In the genomic region with DNA sequence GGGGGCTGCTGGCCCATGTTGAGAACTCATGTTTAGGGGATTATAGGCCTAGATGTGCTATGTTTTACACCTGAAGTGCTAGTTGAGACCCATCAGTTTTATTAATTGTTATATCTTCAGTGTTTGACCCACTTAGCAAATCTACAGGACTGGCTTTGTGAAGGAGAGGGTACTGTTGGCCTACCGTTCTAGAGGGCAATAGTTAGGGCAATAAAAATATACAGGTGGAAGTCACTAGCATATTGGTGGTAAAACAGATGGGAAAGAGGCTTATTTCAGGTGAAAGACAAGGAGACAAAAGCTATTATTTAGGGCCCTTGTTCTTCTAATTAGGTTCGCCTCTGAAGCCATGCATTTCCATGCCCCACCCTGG, we compare ENCODE assay signal across 20 mouse cellular contexts.
"Had no signal": no experiment of that assay in that cellular context is flagged by ENCODE, and none has a peak within 500 bp of the region (broad histone marks: within the 10 kb centered on the region; RNA-seq: fewer than 3 reads in every experiment).

No protein-coding gene starts in this region.

- DNase-seq: kidney, adult 2 months; kidney, postnatal 25 days; layer of hippocampus, postnatal 36 days; lung, adult 18-20 months; lung, postnatal 10 days; lung, postnatal 36 days; right cerebral cortex, postnatal 14 days; right cerebral cortex, postnatal 4 days; thymus, postnatal 25 days had no signal

- ATAC-seq: intestine, postnatal 0 days; midbrain, embryonic 15.5 days had no signal

- H3K4me2 ChIP-seq: liver, embryonic 15.5 days; lung, embryonic 15.5 days; midbrain, embryonic 12.5 days; midbrain, embryonic 15.5 days; neural tube, embryonic 12.5 days; neural tube, embryonic 15.5 days had no signal

- H3K9ac ChIP-seq: liver, embryonic 15.5 days; lung, embryonic 15.5 days; midbrain, embryonic 12.5 days; midbrain, embryonic 15.5 days; neural tube, embryonic 12.5 days; neural tube, embryonic 15.5 days had no signal

- H3K27me3 ChIP-seq: liver, embryonic 15.5 days; lung, embryonic 15.5 days; megakaryocyte, embryonic 14.5 days; midbrain, embryonic 12.5 days; midbrain, embryonic 15.5 days; neural tube, embryonic 12.5 days; neural tube, embryonic 15.5 days had no signal

- H3K9me3 ChIP-seq: liver, embryonic 15.5 days; lung, embryonic 15.5 days; megakaryocyte, embryonic 14.5 days; midbrain, embryonic 12.5 days; midbrain, embryonic 15.5 days; neural tube, embryonic 12.5 days; neural tube, embryonic 15.5 days had no signal

- H3K27ac ChIP-seq: kidney, postnatal 0 days; layer of hippocampus, adult 2 months; left cerebral cortex, adult 2 months; liver, embryonic 15.5 days; lung, embryonic 15.5 days; midbrain, embryonic 12.5 days; midbrain, embryonic 15.5 days; neural tube, embryonic 12.5 days; neural tube, embryonic 15.5 days had no signal

- H3K36me3 ChIP-seq: liver, embryonic 15.5 days; lung, embryonic 15.5 days; midbrain, embryonic 12.5 days; midbrain, embryonic 15.5 days; neural tube, embryonic 12.5 days; neural tube, embryonic 15.5 days had no signal

- H3K4me3 ChIP-seq: layer of hippocampus, adult 2 months; left cerebral cortex, adult 2 months; liver, embryonic 15.5 days; lung, embryonic 15.5 days; megakaryocyte, embryonic 14.5 days; midbrain, embryonic 12.5 days; midbrain, embryonic 15.5 days; neural tube, embryonic 12.5 days; neural tube, embryonic 15.5 days had no signal
